Mouse (Mus musculus) G1E (cell line): ENCODE results near the gene Ptprcap. TPM values are rescaled to one million over a fixed set of nuclear protein-coding genes. Genes with fewer than 3 reads are reported as not detected.
"Not testable (repeated sequence)": the region's sequence is repeated elsewhere in the genome, so short reads cannot be mapped to it uniquely, and the experiment has no call there.

Experiments
- ATAC-seq: 2 replicates; pipeline ENCODE4 v1.8.0; 2016; ENCODE audit warnings: mild to moderate bottlenecking; ENCODE audit not compliant: insufficient number of reproducible peaks, poor library complexity, low FRiP score, severe bottlenecking; ENCODE audit errors: extremely low read depth
- DNase-seq: peaks from one replicate; pipeline ENCODE4 v3.0.0; 2012; ENCODE audit warnings: low spot score
- H3K27me3 ChIP-seq: 2 replicates; pipeline ENCODE4 v1.6.1; 2012; ENCODE audit warnings: mild to moderate bottlenecking, low read length, inconsistent platforms; ENCODE audit not compliant: insufficient read depth
- H3K36me3 ChIP-seq: replicated peaks from 2 replicates; pipeline ENCODE3; 2012; ENCODE audit warnings: mild to moderate bottlenecking, inconsistent platforms
- H3K4me1 ChIP-seq: 2 replicates; pipeline ENCODE4 v1.6.1; 2012; ENCODE audit warnings: low read depth, low read length, inconsistent platforms, mixed read lengths; ENCODE audit not compliant: insufficient read depth
- H3K4me3 ChIP-seq: 2 replicates; pipeline ENCODE4 v1.5.1; 2012; ENCODE audit warnings: low read depth, mild to moderate bottlenecking, inconsistent platforms, low read length, moderate library complexity, mixed read lengths
- H3K9me3 ChIP-seq: replicated peaks from 2 replicates; pipeline ENCODE4 v1.6.1; 2012; ENCODE audit warnings: inconsistent platforms
- CTCF ChIP-seq: IDR thresholded peaks from 2 replicates; pipeline ENCODE4 v1.5.1; 2012; ENCODE audit warnings: low read depth, low read length, inconsistent platforms, mixed read lengths
- GATA1 ChIP-seq: IDR thresholded peaks from 2 replicates; pipeline ENCODE4 v1.6.1; 2012; ENCODE audit warnings: borderline replicate concordance, low read length, inconsistent platforms, mixed read lengths
- GATA2 ChIP-seq: IDR thresholded peaks from 2 replicates; pipeline ENCODE4 v1.6.1; 2012; ENCODE audit warnings: low read depth, low read length, inconsistent platforms, borderline replicate concordance
- POLR2AphosphoS5 ChIP-seq: IDR thresholded peaks from 2 replicates; pipeline ENCODE4 v1.6.1; 2012; ENCODE audit warnings: low read depth, low read length, inconsistent platforms; ENCODE audit not compliant: insufficient replicate concordance
- TAL1 ChIP-seq: conservative IDR thresholded peaks from 2 replicates; pipeline ENCODE4 v1.6.1; 2012; ENCODE audit warnings: low read depth, low read length, inconsistent platforms, mixed read lengths
- polyA plus RNA-seq: library from polyadenylated mRNA; stranded (reverse); fragments of >175 nt; gene quantifications from 2 replicates; pipeline ENCODE4 v1.2.3, GENCODE M21; 2012
- total RNA-seq, 2 experiments: library from RNA; stranded (forward) in 1 of 2; stranded (reverse) in 1 of 2; fragments of 200-1000 nt in 1 of 2; fragments of >200 nt in 1 of 2; fragmentation: Nextera tagmentation in 1 of 2; gene quantifications; 2 replicates each; pipeline ENCODE4 v1.2.3; 2014 to 2017

Gene Ptprcap
- total and polyA plus RNA-seq, 3 experiments, result 34.6 to 261 (median 88.5) TPM

GRCm38 (mm10) chr19:4124432-4124831 is 29.0 kb upstream of the Ptprcap start:
- no peak for DNase-seq
- no peaks in the 10 kb centered on the region for H3K9me3 ChIP-seq
- H3K36me3 ChIP-seq, result peaks cover 28% of the 10 kb centered on the region
- no peak overlapping the region; the same call in 1 of the 2 replicates for H3K4me3 ChIP-seq
- no peaks in the 10 kb centered on the region for H3K27me3 ChIP-seq
- no peak for ATAC-seq
- no peak for TF ChIP-seq CTCF
- no peak for TF ChIP-seq POLR2AphosphoS5
- no peak for TF ChIP-seq GATA1
- no peak for TF ChIP-seq TAL1
- no peak for TF ChIP-seq GATA2
- peaks cover 74% of the 10 kb centered on the region for H3K4me1 ChIP-seq

- not testable (repeated sequence) for ATAC-seq, H3K27me3 ChIP-seq, H3K9me3 ChIP-seq, DNase-seq
- Histone ChIP-seq H3K36me3 (peaks cover 36% of the 10 kb centered on the region), H3K4me1 (peaks cover 65% of the 10 kb centered on the region), H3K4me3 (peak overlapping the region; percentile 85)
Measured at GRCm38 (mm10) chr19:4125268-4125667, 28.1 kb upstream of the Ptprcap start.

- Histone ChIP-seq H3K4me3 (peak within 1 kb of the TSS; percentile 85), H3K36me3 (peaks cover 41% of the 10 kb centered on the region), H3K27me3 (no peaks in the 10 kb centered on the region), H3K9me3 (no peaks in the 10 kb centered on the region), H3K4me1 (peaks cover 64% of the 10 kb centered on the region)
- ATAC-seq (peak; percentile 87), DNase-seq (peak; percentile 90)
- TF ChIP-seq CTCF (0 out of 2 replicates have a peak, but pooled peaks have one; percentile 6), POLR2AphosphoS5 (no peak)
Measured at GRCm38 (mm10) chr19:4125741-4126696, 27.4 kb upstream of the Ptprcap start, which contains the start of gene Aip. Gene Aip (minus strand): TSS chr19:4125858.

- TF ChIP-seq TAL1 (no peak), POLR2AphosphoS5 (no peak), CTCF (no peak), GATA2 (no peak), GATA1 (no peak)
- DNase-seq (no peak), ATAC-seq (no peak)
- H3K4me1 ChIP-seq, result peaks cover 61% of the 10 kb centered on the region
- peak overlapping the region; percentile 85; the same call in 1 of the 2 replicates for H3K4me3 ChIP-seq
- peaks cover 50% of the 10 kb centered on the region for H3K36me3 ChIP-seq
- H3K9me3 ChIP-seq, result no peaks in the 10 kb centered on the region
- no peaks in the 10 kb centered on the region for H3K27me3 ChIP-seq
Measured at GRCm38 (mm10) chr19:4126759-4127495, 26.5 kb upstream of the Ptprcap start.

- no peak overlapping the region for H3K4me3 ChIP-seq
- H3K9me3 ChIP-seq, result no peaks in the 10 kb centered on the region
- TF ChIP-seq GATA1 (no peak), POLR2AphosphoS5 (no peak), TAL1 (no peak), CTCF (no peak), GATA2 (no peak)
- no peak for DNase-seq
- no peak for ATAC-seq
- H3K27me3 ChIP-seq, result no peaks in the 10 kb centered on the region
- H3K4me1 ChIP-seq, result peaks cover 36% of the 10 kb centered on the region
- peaks cover 62% of the 10 kb centered on the region for H3K36me3 ChIP-seq
Measured at GRCm38 (mm10) chr19:4129462-4129861, 23.9 kb upstream of the Ptprcap start.

- DNase-seq, result no peak
- no peak for ATAC-seq
- peaks cover 62% of the 10 kb centered on the region for H3K36me3 ChIP-seq
- no peaks in the 10 kb centered on the region for H3K9me3 ChIP-seq
- H3K27me3 ChIP-seq, result no peaks in the 10 kb centered on the region
- H3K4me1 ChIP-seq, result peaks cover 30% of the 10 kb centered on the region
- TF ChIP-seq POLR2AphosphoS5 (no peak), CTCF (no peak), GATA1 (no peak), TAL1 (no peak), GATA2 (no peak)
- H3K4me3 ChIP-seq, result no peak overlapping the region
Measured at GRCm38 (mm10) chr19:4130106-4130505, 23.3 kb upstream of the Ptprcap start.
